Comparison of ENCODE assay signal across 10 mouse cellular contexts in the genomic region with DNA sequence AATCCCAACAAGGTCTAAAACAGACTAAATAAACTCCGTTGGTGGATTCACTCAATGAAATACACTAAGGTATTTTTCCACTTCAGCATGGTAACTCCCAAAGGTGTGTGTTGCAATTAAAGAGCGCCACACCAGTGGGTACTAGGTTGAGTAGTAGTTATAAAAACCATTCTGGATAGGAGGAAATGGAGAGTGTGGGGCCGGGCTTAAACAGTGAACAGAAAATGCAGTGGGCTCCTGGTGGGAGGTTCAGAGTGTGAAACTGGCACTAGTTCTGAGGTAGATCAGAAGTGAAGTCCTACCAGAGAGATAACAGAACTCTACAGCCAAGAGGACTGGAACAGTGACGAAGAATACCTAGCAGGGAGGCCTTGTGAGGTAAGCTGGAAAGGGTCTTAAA. TPM values are rescaled to one million over a fixed set of nuclear protein-coding genes. Genes with fewer than 3 reads are reported as not detected.
DNase-seq lines count a peak whose midpoint lies in the region; ATAC-seq and TF ChIP-seq lines count a peak whose summit lies in the region.
"Had no signal": no experiment of that assay in that cellular context is flagged by ENCODE, and none has a peak within 500 bp of the region (broad histone marks: within the 10 kb centered on the region; RNA-seq: fewer than 3 reads in every experiment).

No protein-coding gene starts in this region.

- H3K9ac ChIP-seq in heart, embryonic 12.5 days, result no peak overlapping the region
- H3K9ac ChIP-seq in ES-E14 (ENCODE audit: insufficient read depth, low read depth, low read length, poor library complexity, severe bottlenecking), result peak overlapping the region; percentile 46; the same call in 1 of the 2 replicates
- H3K9ac ChIP-seq in hindbrain, embryonic 11.5 days (ENCODE audit: low read depth, low read length), result peak overlapping the region; percentile 40; the same call in 1 of the 2 replicates

- DNase-seq in heart, adult 18-20 months, result no peak
- no peak for DNase-seq in ES-E14 (ENCODE audit: low read depth, low spot score)
- DNase-seq in hindbrain, embryonic 11.5 days (ENCODE audit: low spot score), result no peak
- DNase-seq in midbrain, embryonic 10.5 days (ENCODE audit: low spot score), result no peak
- DNase-seq in urinary bladder, postnatal 36 days (ENCODE audit: low spot score in 2 of 2), result no peak
- DNase-seq in MN1 (ENCODE audit: low spot score), result no peak
- no peak for DNase-seq in right cerebral cortex, adult 18-20 months

- in situ Hi-C loops in ES-E14 (cut with MboI; ENCODE audit: low sequenced_read_pairs in 2 of 2, unreplicated experiment in 2 of 2), result no loop called here

- ATAC-seq in heart, embryonic 12.5 days (ENCODE audit: insufficient number of reproducible peaks, low FRiP score), result no peak
- ATAC-seq in hindbrain, embryonic 11.5 days (ENCODE audit: low FRiP score), result no peak

- H3K4me2 ChIP-seq in heart, embryonic 12.5 days, result peak overlapping the region; percentile 65
- no peak overlapping the region for H3K4me2 ChIP-seq in hindbrain, embryonic 11.5 days (replicated peaks; ENCODE audit: low read depth, low read length)

- peak overlapping the region; percentile 65; the same call in 1 of the 2 replicates for H3K27ac ChIP-seq in heart, embryonic 12.5 days (ENCODE audit: poor library complexity, severe bottlenecking)
- no peak overlapping the region; the same call in 1 of the 2 replicates for H3K27ac ChIP-seq in ES-E14 (ENCODE audit: insufficient read depth, low read depth, low read length, poor library complexity, severe bottlenecking)
- peak overlapping the region; percentile 61; the same call in 1 of the 2 replicates for H3K27ac ChIP-seq in hindbrain, embryonic 11.5 days (ENCODE audit: low read depth, low read length)
- peak overlapping the region; percentile 92 for H3K27ac ChIP-seq in midbrain, embryonic 10.5 days (replicated peaks)

- peaks cover 10% of the 10 kb centered on the region for H3K4me1 ChIP-seq in heart, embryonic 12.5 days (replicated peaks)
- no peaks in the 10 kb centered on the region for H3K4me1 ChIP-seq in ES-E14 (ENCODE audit: control insufficient read depth in 2 of 2, insufficient read depth in 2 of 2, low read length in 2 of 2, poor library complexity in 1 of 2)
- peaks cover 6% of the 10 kb centered on the region; the same call in 1 of the 2 replicates for H3K4me1 ChIP-seq in hindbrain, embryonic 11.5 days (replicated peaks; ENCODE audit: control insufficient read depth, insufficient read depth, low read length)
- H3K4me1 ChIP-seq in midbrain, embryonic 10.5 days, result peaks cover 21% of the 10 kb centered on the region

- H3K4me3 ChIP-seq in heart, embryonic 12.5 days, result no peak overlapping the region
- peak overlapping the region in 1 of 2 experiments; percentile 84; a peak in 2 of 4 replicates for H3K4me3 ChIP-seq in ES-E14 (ENCODE audit: insufficient read depth in 1 of 2, low read depth in 1 of 2, low read length in 2 of 2, poor library complexity in 1 of 2, severe bottlenecking in 1 of 2)
- peak overlapping the region; percentile 90; the same call in 1 of the 2 replicates for H3K4me3 ChIP-seq in hindbrain, embryonic 11.5 days (ENCODE audit: low read depth, low read length)
- H3K4me3 ChIP-seq in midbrain, embryonic 10.5 days, result peak overlapping the region; percentile 97

- H3K9me3 ChIP-seq in heart, embryonic 12.5 days (replicated peaks), result no peaks in the 10 kb centered on the region
- H3K9me3 ChIP-seq in ES-E14 (ENCODE audit: control insufficient read depth, insufficient read depth, low read depth, low read length), result no peaks in the 10 kb centered on the region
- H3K9me3 ChIP-seq in hindbrain, embryonic 11.5 days (ENCODE audit: control insufficient read depth, low read length), result no peaks in the 10 kb centered on the region
- no peaks in the 10 kb centered on the region for H3K9me3 ChIP-seq in midbrain, embryonic 10.5 days (replicated peaks)

- no peaks in the 10 kb centered on the region for H3K27me3 ChIP-seq in heart, embryonic 12.5 days (replicated peaks)
- no peaks in the 10 kb centered on the region for H3K27me3 ChIP-seq in hindbrain, embryonic 11.5 days (ENCODE audit: control insufficient read depth, insufficient read depth, low read length)
- H3K27me3 ChIP-seq in midbrain, embryonic 10.5 days (ENCODE audit: low read depth, poor library complexity, severe bottlenecking), result no peaks in the 10 kb centered on the region

- 81% methylated on average over 4 of the region's 4 CpGs for WGBS in heart, embryonic 12.5 days
- 81% methylated on average over 4 of the region's 4 CpGs for WGBS in hindbrain, embryonic 11.5 days
- 84% methylated on average over 4 of the region's 4 CpGs for WGBS in midbrain, embryonic 10.5 days

- peaks cover 32% of the 10 kb centered on the region for H3K36me3 ChIP-seq in heart, embryonic 12.5 days
- H3K36me3 ChIP-seq in ES-E14 (ENCODE audit: control insufficient read depth, insufficient read depth, low read length, poor library complexity, severe bottlenecking), result peaks cover 4% of the 10 kb centered on the region; the same call in 1 of the 2 replicates
- no peaks in the 10 kb centered on the region for H3K36me3 ChIP-seq in hindbrain, embryonic 11.5 days (ENCODE audit: control insufficient read depth, insufficient read depth, low read length)
- H3K36me3 ChIP-seq in midbrain, embryonic 10.5 days, result peaks cover 54% of the 10 kb centered on the region

TF ChIP-seq in ES-E14, 5 proteins besides CTCF, POLR2A, EP300 and RAD21:
- no peak for TF ChIP-seq ZC3H11A (IDR thresholded peaks at IDR 0.05; ENCODE audit: borderline replicate concordance, low read depth, low read length)
- no peak for TF ChIP-seq HCFC1 (IDR thresholded peaks at IDR 0.05; ENCODE audit: borderline replicate concordance, insufficient read depth, low read length)
- TF ChIP-seq ZNF384 (IDR thresholded peaks at IDR 0.05; ENCODE audit: low read depth, low read length), result no peak
- no peak for TF ChIP-seq CHD2 (IDR thresholded peaks at IDR 0.05; ENCODE audit: low read depth, low read length)
- TF ChIP-seq MAFK (IDR thresholded peaks at IDR 0.05; ENCODE audit: insufficient read depth, low read depth, low read length), result no peak

RNA-seq across cellular contexts. Expression of gene Vamp3, which starts 0.9 kb away (rescaled TPM):
- 100 and 109 TPM in 2 replicates for polyA plus RNA-seq in heart, embryonic 12.5 days (2016; fragmentation: Nextera tagmentation; extraction: Ambion mirVana)
- total RNA-seq in heart, adult 18-20 months (2021), result 10 to 100 TPM; 53.4 to 62.2 TPM
- total RNA-seq in ES-E14 (2012; rRNA removed), result 31.2 and 45.9 TPM in 2 replicates
- polyA plus RNA-seq in hindbrain, embryonic 11.5 days (2014; fragmentation: Nextera tagmentation; extraction: Ambion mirVana), result 80.7 and 103 TPM in 2 replicates
- 122 and 131 TPM in 2 replicates for polyA plus RNA-seq in midbrain, embryonic 10.5 days (2016; fragmentation: Nextera tagmentation; extraction: Ambion mirVana)

RNA-seq across cellular contexts. Expression of gene Per3, which starts 14.2 kb away (rescaled TPM):
- polyA plus RNA-seq in heart, embryonic 12.5 days (2016; fragmentation: Nextera tagmentation; extraction: Ambion mirVana), result 7.2 and 8.7 TPM in 2 replicates
- 1 to 10 TPM; 3.3 to 3.6 TPM for total RNA-seq in heart, adult 18-20 months (2021)
- total RNA-seq in ES-E14 (2012; rRNA removed), result 2.4 and 4.5 TPM in 2 replicates
- polyA plus RNA-seq in hindbrain, embryonic 11.5 days (2014; fragmentation: Nextera tagmentation; extraction: Ambion mirVana), result 4.5 and 5.2 TPM in 2 replicates
- polyA plus RNA-seq in midbrain, embryonic 10.5 days (2016; fragmentation: Nextera tagmentation; extraction: Ambion mirVana), result 5.8 and 6.2 TPM in 2 replicates

RNA-seq across cellular contexts. Expression of gene Gm13090, which starts 30.7 kb away (rescaled TPM):
- polyA plus RNA-seq in heart, embryonic 12.5 days (2016; fragmentation: Nextera tagmentation; extraction: Ambion mirVana), result not detected in 2 replicates
- not detected for total RNA-seq in heart, adult 18-20 months (2021)
- not detected in 2 replicates for total RNA-seq in ES-E14 (2012; rRNA removed)
- 0.21 and 0.56 TPM in 2 replicates for polyA plus RNA-seq in hindbrain, embryonic 11.5 days (2014; fragmentation: Nextera tagmentation; extraction: Ambion mirVana)
- not detected in 2 replicates for polyA plus RNA-seq in midbrain, embryonic 10.5 days (2016; fragmentation: Nextera tagmentation; extraction: Ambion mirVana)
- total RNA-seq: hematopoietic stem cell, adult 5-6 weeks; neutrophil, adult 5-6 weeks had no signal
